Mouse (Mus musculus): ENCODE measurements around the gene Cast. TPM values are rescaled to one million over a fixed set of nuclear protein-coding genes. Genes with fewer than 3 reads are reported as not detected.

Cast gene
- polyA plus RNA-seq (2015; fragmentation: Nextera tagmentation; extraction: Ambion mirVana), result 6.4 and 7.5 TPM in 2 replicates

DNA sequence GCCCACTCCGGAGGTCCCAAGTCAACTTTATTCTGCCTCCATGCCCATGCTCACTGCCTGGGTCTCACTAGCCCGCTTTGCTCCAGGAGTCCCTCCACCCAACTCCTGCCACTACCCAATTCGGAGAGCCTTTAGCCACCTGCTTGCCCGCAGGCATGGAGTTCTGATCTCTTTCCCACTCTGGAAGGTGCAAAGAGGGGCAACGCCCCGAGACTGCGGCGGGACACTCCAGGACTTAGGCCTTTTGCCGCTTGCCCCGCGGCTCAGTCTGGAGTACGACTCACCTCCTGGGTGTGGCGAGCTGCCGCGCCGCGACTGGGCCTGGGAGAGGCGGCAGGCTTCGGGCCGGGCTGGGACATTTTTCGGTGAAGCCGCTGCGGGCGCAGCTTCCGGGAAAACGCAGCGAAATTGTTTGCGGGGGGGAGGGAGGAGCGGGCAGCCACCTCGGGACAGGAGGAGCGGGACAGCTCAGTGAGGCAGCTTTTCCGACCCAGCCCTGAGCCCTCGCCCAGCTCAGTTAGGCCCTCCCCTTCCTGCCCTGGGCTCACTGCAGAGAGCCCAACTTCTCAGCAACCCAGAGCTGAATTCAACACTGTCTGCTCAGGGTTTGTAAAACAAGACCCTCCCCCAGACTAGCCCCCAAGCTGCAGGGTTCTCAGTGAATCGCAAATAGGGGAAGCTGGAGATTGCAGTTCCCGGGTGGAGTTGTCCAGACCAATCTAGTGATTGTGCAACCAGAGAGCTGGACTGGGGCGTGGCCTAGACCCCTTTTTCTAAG, at the start of gene Cast:
Cast (minus strand) TSS at position 659 of the 778 bp plus-strand sequence.
- Histone ChIP-seq H3K9ac (replicated peaks; ENCODE audit: low read depth, low read length) (peak within 1 kb of the TSS; percentile 71), H3K36me3 (ENCODE audit: control insufficient read depth, insufficient read depth) (no peaks in the 10 kb centered on the region), H3K27me3 (replicated peaks; ENCODE audit: control insufficient read depth, insufficient read depth, low read length) (no peaks in the 10 kb centered on the region; the same call in 1 of the 2 replicates), H3K27ac (ENCODE audit: low read length) (no peak within 1 kb of the TSS), H3K4me2 (ENCODE audit: low read length) (peak within 1 kb of the TSS; percentile 99), H3K4me1 (replicated peaks; ENCODE audit: control insufficient read depth, insufficient read depth, low read length) (peaks cover 9% of the 10 kb centered on the region), H3K4me3 (replicated peaks; ENCODE audit: low read length) (peak within 1 kb of the TSS; percentile 73), H3K9me3 (ENCODE audit: control insufficient read depth, low read length) (no peaks in the 10 kb centered on the region)
- ATAC-seq, result peak; percentile 91
- 1% methylated on average over 36 of the region's 36 CpGs for WGBS

DNA sequence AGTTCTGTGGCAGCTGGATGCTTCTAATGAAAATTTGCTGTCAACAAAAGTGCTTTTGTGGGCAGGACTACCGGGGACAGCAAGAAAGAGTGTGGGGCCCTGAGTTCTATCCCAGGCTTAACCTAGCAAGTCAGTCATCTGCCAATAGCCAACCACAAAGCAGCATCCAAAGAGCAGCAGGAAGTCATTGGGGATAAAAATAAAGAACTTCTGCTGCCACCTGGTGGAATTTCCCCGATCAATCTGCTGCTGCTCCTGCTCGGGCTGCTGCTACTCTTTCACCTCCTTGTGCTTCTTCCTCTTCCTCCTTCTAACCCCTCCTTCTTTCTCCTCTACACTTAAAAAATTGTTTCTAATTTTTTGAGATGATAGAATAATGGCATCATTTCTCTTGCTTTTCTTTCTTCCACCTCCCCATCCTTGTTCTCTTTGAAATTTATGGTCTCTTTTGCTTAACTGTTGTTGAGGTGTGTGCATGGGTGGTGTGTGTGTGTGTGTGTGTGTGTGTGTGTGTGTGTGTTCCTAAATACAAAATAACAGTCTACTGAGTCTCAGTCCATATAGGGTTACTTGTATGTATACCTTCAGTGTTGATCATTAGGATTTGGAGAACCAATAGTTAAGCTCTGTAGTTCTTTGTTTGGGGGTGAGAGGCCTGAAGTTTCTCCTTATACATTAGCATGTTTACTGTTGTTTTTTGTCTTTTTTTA, 45.9 kb upstream of the Cast start:
- peak; percentile 91 for ATAC-seq
- H3K36me3 ChIP-seq (ENCODE audit: control insufficient read depth, insufficient read depth), result no peaks in the 10 kb centered on the region
- H3K9me3 ChIP-seq (ENCODE audit: control insufficient read depth, low read length), result no peaks in the 10 kb centered on the region
- no peaks in the 10 kb centered on the region for H3K27me3 ChIP-seq (replicated peaks; ENCODE audit: control insufficient read depth, insufficient read depth, low read length)
- WGBS, result 7% methylated on average over 3 of the region's 3 CpGs
- H3K4me2 ChIP-seq (ENCODE audit: low read length), result no peak overlapping the region
- H3K27ac ChIP-seq (ENCODE audit: low read length), result no peak overlapping the region
- H3K4me1 ChIP-seq (replicated peaks; ENCODE audit: control insufficient read depth, insufficient read depth, low read length), result no peaks in the 10 kb centered on the region
- no peak overlapping the region for H3K9ac ChIP-seq (replicated peaks; ENCODE audit: low read depth, low read length)
- H3K4me3 ChIP-seq (replicated peaks; ENCODE audit: low read length), result no peak overlapping the region

DNA sequence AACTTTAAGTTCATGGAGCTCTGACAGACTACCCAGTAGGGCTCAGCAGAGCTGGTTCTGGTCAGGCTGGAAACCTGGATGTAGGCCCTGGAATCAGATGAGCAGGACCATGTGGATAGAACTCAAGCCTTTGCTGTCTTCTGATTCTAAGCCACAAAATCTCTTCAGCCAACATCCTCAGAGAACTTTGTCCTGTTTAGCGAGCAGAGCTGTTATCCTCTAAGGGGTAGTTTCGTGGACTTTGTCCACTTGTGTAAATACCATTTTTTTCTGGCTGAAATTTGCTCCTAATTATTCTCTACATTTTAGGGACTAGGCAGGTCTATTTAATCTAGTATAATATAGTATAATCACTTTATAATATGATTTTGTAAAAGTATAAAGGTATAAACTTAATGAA, 42.2 kb upstream of the Cast start:
- H3K27ac ChIP-seq (ENCODE audit: low read length), result no peak overlapping the region
- H3K4me2 ChIP-seq (ENCODE audit: low read length), result no peak overlapping the region
- no peaks in the 10 kb centered on the region for H3K9me3 ChIP-seq (ENCODE audit: control insufficient read depth, low read length)
- H3K36me3 ChIP-seq (ENCODE audit: control insufficient read depth, insufficient read depth), result no peaks in the 10 kb centered on the region
- 85% methylated on average over 2 of the region's 2 CpGs for WGBS
- ATAC-seq, result no peak
- no peaks in the 10 kb centered on the region for H3K4me1 ChIP-seq (replicated peaks; ENCODE audit: control insufficient read depth, insufficient read depth, low read length)
- H3K9ac ChIP-seq (replicated peaks; ENCODE audit: low read depth, low read length), result no peak overlapping the region
- H3K27me3 ChIP-seq (replicated peaks; ENCODE audit: control insufficient read depth, insufficient read depth, low read length), result no peaks in the 10 kb centered on the region
- H3K4me3 ChIP-seq (replicated peaks; ENCODE audit: low read length), result no peak overlapping the region

DNA sequence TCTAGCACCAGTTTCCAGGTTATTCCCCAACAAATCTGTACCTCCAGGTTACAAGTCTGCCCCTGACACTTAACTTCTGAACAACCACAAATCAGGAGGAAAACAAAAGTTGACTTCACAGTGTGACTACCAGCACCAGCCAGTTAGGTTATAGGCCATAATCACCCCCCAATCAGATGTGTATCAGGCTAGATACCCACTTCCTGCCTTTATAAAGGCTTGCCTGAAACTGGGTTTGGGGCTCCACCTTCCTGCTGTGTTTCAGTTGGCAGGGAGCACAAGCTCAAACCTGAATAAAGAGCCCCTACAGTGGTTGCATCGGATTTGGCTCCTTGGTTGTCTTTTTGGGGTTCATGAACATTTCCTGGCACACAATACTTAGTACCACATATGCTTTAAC, 37.3 kb upstream of the Cast start:
- no peak for ATAC-seq
- Histone ChIP-seq H3K27me3 (replicated peaks; ENCODE audit: control insufficient read depth, insufficient read depth, low read length) (no peaks in the 10 kb centered on the region), H3K9ac (replicated peaks; ENCODE audit: low read depth, low read length) (no peak overlapping the region), H3K4me2 (ENCODE audit: low read length) (no peak overlapping the region), H3K4me1 (replicated peaks; ENCODE audit: control insufficient read depth, insufficient read depth, low read length) (no peaks in the 10 kb centered on the region), H3K36me3 (ENCODE audit: control insufficient read depth, insufficient read depth) (no peaks in the 10 kb centered on the region), H3K27ac (ENCODE audit: low read length) (no peak overlapping the region), H3K9me3 (ENCODE audit: control insufficient read depth, low read length) (no peaks in the 10 kb centered on the region), H3K4me3 (replicated peaks; ENCODE audit: low read length) (no peak overlapping the region)
- 67% methylated on average over 1 of the region's 1 CpGs for WGBS

- Histone ChIP-seq H3K36me3 (ENCODE audit: control insufficient read depth, insufficient read depth) (no peaks in the 10 kb centered on the region), H3K27ac (ENCODE audit: low read length) (no peak overlapping the region), H3K4me1 (replicated peaks; ENCODE audit: control insufficient read depth, insufficient read depth, low read length) (no peaks in the 10 kb centered on the region), H3K9ac (replicated peaks; ENCODE audit: low read depth, low read length) (no peak overlapping the region), H3K27me3 (replicated peaks; ENCODE audit: control insufficient read depth, insufficient read depth, low read length) (no peaks in the 10 kb centered on the region), H3K4me3 (replicated peaks; ENCODE audit: low read length) (no peak overlapping the region), H3K4me2 (ENCODE audit: low read length) (no peak overlapping the region), H3K9me3 (ENCODE audit: control insufficient read depth, low read length) (no peaks in the 10 kb centered on the region)
- 33% methylated on average over 1 of the region's 1 CpGs for WGBS
- ATAC-seq, result peak; percentile 66; the same call in 1 of the 2 replicates
Measured at GRCm38 (mm10) chr13:74834543-74834942, 25.9 kb upstream of the Cast start.

- Histone ChIP-seq H3K27me3 (replicated peaks; ENCODE audit: control insufficient read depth, insufficient read depth, low read length) (no peaks in the 10 kb centered on the region), H3K4me2 (ENCODE audit: low read length) (no peak overlapping the region), H3K9me3 (ENCODE audit: control insufficient read depth, low read length) (no peaks in the 10 kb centered on the region), H3K4me1 (replicated peaks; ENCODE audit: control insufficient read depth, insufficient read depth, low read length) (no peaks in the 10 kb centered on the region), H3K4me3 (replicated peaks; ENCODE audit: low read length) (no peak overlapping the region), H3K9ac (replicated peaks; ENCODE audit: low read depth, low read length) (no peak overlapping the region), H3K36me3 (ENCODE audit: control insufficient read depth, insufficient read depth) (no peaks in the 10 kb centered on the region), H3K27ac (ENCODE audit: low read length) (no peak overlapping the region)
- ATAC-seq, result no peak
- WGBS, result 78% methylated on average over 3 of the region's 3 CpGs
Measured at GRCm38 (mm10) chr13:74822095-74822494, 13.5 kb upstream of the Cast start.

GRCm38 (mm10) chr13:74815753-74816152, 7.1 kb upstream of the Cast start:
- Histone ChIP-seq H3K27ac (ENCODE audit: low read length) (no peak overlapping the region), H3K27me3 (replicated peaks; ENCODE audit: control insufficient read depth, insufficient read depth, low read length) (no peaks in the 10 kb centered on the region)
- WGBS, result 88% methylated on average over 1 of the region's 1 CpGs

DNA sequence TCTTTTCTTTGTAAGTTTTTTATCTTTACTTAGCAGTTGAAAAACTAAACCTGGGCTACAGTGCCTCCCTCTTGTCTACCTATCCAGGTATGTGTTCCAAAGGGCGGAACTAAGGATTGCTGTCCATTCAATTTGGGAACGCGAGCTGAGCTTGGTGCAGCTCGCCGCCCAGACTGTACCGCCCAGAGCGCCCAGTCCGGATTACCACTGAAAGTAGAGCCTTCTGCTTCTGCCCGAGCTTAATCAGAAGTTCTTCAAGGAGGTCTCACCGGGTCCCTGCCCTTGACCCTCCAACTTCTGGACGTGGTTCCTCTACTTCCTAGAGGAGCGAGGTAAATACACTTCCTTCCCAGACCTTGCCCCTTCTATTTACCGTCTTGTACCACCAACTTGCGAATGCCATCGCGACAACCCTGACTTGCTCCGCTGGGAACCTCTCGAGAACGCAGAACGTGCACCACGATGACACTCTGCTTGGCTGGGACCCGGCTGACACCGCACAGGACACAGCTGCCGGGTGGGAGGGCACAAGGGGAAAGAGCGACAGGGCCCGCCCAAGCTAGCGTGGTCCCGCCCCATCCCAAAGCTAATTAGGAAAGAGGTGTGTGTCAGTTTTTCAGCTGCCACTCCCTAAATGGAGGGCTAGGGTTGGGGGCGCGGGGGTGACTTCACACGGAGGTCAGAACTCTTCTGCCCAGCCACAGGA, 1.0 kb downstream of the Cast start:
- H3K9ac ChIP-seq (replicated peaks; ENCODE audit: low read depth, low read length), result peak overlapping the region; percentile 71
- no peaks in the 10 kb centered on the region; the same call in 1 of the 2 replicates for H3K27me3 ChIP-seq (replicated peaks; ENCODE audit: control insufficient read depth, insufficient read depth, low read length)
- H3K9me3 ChIP-seq (ENCODE audit: control insufficient read depth, low read length), result no peaks in the 10 kb centered on the region
- H3K4me1 ChIP-seq (replicated peaks; ENCODE audit: control insufficient read depth, insufficient read depth, low read length), result peaks cover 9% of the 10 kb centered on the region
- H3K4me3 ChIP-seq (replicated peaks; ENCODE audit: low read length), result peak overlapping the region; percentile 73
- no peak overlapping the region for H3K27ac ChIP-seq (ENCODE audit: low read length)
- 1% methylated on average over 31 of the region's 31 CpGs for WGBS
- peak overlapping the region; percentile 99 for H3K4me2 ChIP-seq (ENCODE audit: low read length)
- no peaks in the 10 kb centered on the region for H3K36me3 ChIP-seq (ENCODE audit: control insufficient read depth, insufficient read depth)
- peak; percentile 88 for ATAC-seq

More at GRCm38 (mm10) chr13:74815753-74816152, 7.1 kb upstream of the Cast start:
- no peak overlapping the region for H3K4me3 ChIP-seq (replicated peaks; ENCODE audit: low read length)
- H3K4me2 ChIP-seq (ENCODE audit: low read length), result no peak overlapping the region
- ATAC-seq, result no peak
- H3K36me3 ChIP-seq (ENCODE audit: control insufficient read depth, insufficient read depth), result no peaks in the 10 kb centered on the region
- no peaks in the 10 kb centered on the region for H3K4me1 ChIP-seq (replicated peaks; ENCODE audit: control insufficient read depth, insufficient read depth, low read length)
- H3K9me3 ChIP-seq (ENCODE audit: control insufficient read depth, low read length), result no peaks in the 10 kb centered on the region
- no peak overlapping the region for H3K9ac ChIP-seq (replicated peaks; ENCODE audit: low read depth, low read length)

- Histone ChIP-seq H3K4me1 (replicated peaks; ENCODE audit: control insufficient read depth, insufficient read depth, low read length) (peaks cover 9% of the 10 kb centered on the region), H3K27me3 (replicated peaks; ENCODE audit: control insufficient read depth, insufficient read depth, low read length) (no peaks in the 10 kb centered on the region; the same call in 1 of the 2 replicates), H3K9me3 (ENCODE audit: control insufficient read depth, low read length) (no peaks in the 10 kb centered on the region), H3K4me3 (replicated peaks; ENCODE audit: low read length) (no peak overlapping the region), H3K27ac (ENCODE audit: low read length) (no peak overlapping the region), H3K9ac (replicated peaks; ENCODE audit: low read depth, low read length) (no peak overlapping the region), H3K36me3 (ENCODE audit: control insufficient read depth, insufficient read depth) (no peaks in the 10 kb centered on the region), H3K4me2 (ENCODE audit: low read length) (no peak overlapping the region; the same call in 1 of the 2 replicates)
- ATAC-seq, result no peak
- 60% methylated on average over 5 of the region's 5 CpGs for WGBS
Measured at GRCm38 (mm10) chr13:74806934-74807333, 1.7 kb downstream of the Cast start.

Measured in forebrain, embryonic 16.5 days (tissue).